Mouse (Mus musculus) thymus, adult 2 months (tissue): Measurements from ENCODE around the gene Cfap221. TPM values are rescaled to one million over a fixed set of nuclear protein-coding genes. Genes with fewer than 3 reads are reported as not detected.

Source experiments
- DNase-seq: peaks from one replicate; pipeline ENCODE4 v3.0.0; 2021
- H3K27ac ChIP-seq: fragments of 200-500 bp; 2 replicates; pipeline ENCODE4 v1.5.1; 2012; ENCODE audit warnings: low read length, control low read depth; ENCODE audit not compliant: control insufficient read depth, insufficient read depth
- H3K27me3 ChIP-seq: fragments of 200-500 bp; 2 replicates; pipeline ENCODE4 v1.6.1; 2012; ENCODE audit warnings: mild to moderate bottlenecking, low read length, moderate library complexity, mixed read lengths; ENCODE audit not compliant: control insufficient read depth, insufficient read depth
- H3K36me3 ChIP-seq: fragments of 200-500 bp; 2 replicates; pipeline ENCODE4 v1.6.1; 2012; ENCODE audit warnings: mild to moderate bottlenecking, low read length, moderate library complexity; ENCODE audit not compliant: control insufficient read depth, insufficient read depth
- H3K4me1 ChIP-seq: fragments of 200-500 bp; replicated peaks from 2 replicates; pipeline ENCODE4 v1.6.1; 2012; ENCODE audit warnings: low read length; ENCODE audit not compliant: control insufficient read depth, insufficient read depth
- H3K4me3 ChIP-seq: fragments of 200-500 bp; 2 replicates; pipeline ENCODE4 v1.5.1; 2012; ENCODE audit warnings: mild to moderate bottlenecking, low read length, control low read depth, moderate library complexity; ENCODE audit not compliant: control insufficient read depth, insufficient read depth
- CTCF ChIP-seq: fragments of 200-500 bp; IDR thresholded peaks from 2 replicates; pipeline ENCODE4 v1.5.1; 2012; ENCODE audit warnings: mild to moderate bottlenecking, control low read depth, low read length, moderate library complexity, borderline replicate concordance; ENCODE audit not compliant: control insufficient read depth, poor library complexity, insufficient read depth; ENCODE audit errors: extremely low read depth
- POLR2A ChIP-seq: fragments of 200-500 bp; IDR thresholded peaks from 2 replicates; pipeline ENCODE4 v1.6.1; 2012; ENCODE audit warnings: mild to moderate bottlenecking, low read length, control low read depth, moderate library complexity; ENCODE audit not compliant: control insufficient read depth, poor library complexity, insufficient read depth; ENCODE audit errors: extremely low read depth
- WGBS: fragments of 180-500 bp; shearing (Covaris S2); methylation state at CpG from one replicate; pipeline ENCODE4 v1.1.7; 2018; 5-methylcytosine and 5-hydroxymethylcytosine counted together
- polyA plus RNA-seq: library from polyadenylated mRNA; depleted of rRNA; stranded (reverse); fragments of >200 nt; gene quantifications from 2 replicates; pipeline ENCODE4 v1.2.3, GENCODE M21; 2012

The Cfap221 gene
- polyA plus RNA-seq, 1 experiment, result not detected

GRCm38 (mm10) chr1:119907206-119907748, 89.8 kb downstream of the Cfap221 start:
- Histone ChIP-seq H3K36me3 (no peaks in the 10 kb centered on the region), H3K27me3 (no peaks in the 10 kb centered on the region), H3K4me1 (no peaks in the 10 kb centered on the region; the same call in 1 of the 2 replicates), H3K4me3 (no peak overlapping the region), H3K27ac (no peak overlapping the region)
- TF ChIP-seq POLR2A, result no peak
- DNase-seq, result no peak
- WGBS, result 97% methylated on average over 2 of the region's 2 CpGs

- no peak for TF ChIP-seq CTCF
- no peak for TF ChIP-seq POLR2A
- Histone ChIP-seq H3K27ac (no peak overlapping the region), H3K36me3 (no peaks in the 10 kb centered on the region), H3K4me3 (no peak overlapping the region), H3K4me1 (no peaks in the 10 kb centered on the region), H3K27me3 (no peaks in the 10 kb centered on the region)
- DNase-seq, result no peak
- WGBS, result 60% methylated on average over 6 of the region's 6 CpGs
Observed at GRCm38 (mm10) chr1:119903231-119903620, 93.8 kb downstream of the Cfap221 start.

- H3K36me3 ChIP-seq, result no peaks in the 10 kb centered on the region
- H3K27me3 ChIP-seq, result no peaks in the 10 kb centered on the region
- DNase-seq, result no peak
- H3K4me1 ChIP-seq, result no peaks in the 10 kb centered on the region
- 78% methylated on average over 8 of the region's 8 CpGs for WGBS
- TF ChIP-seq CTCF (no peak), POLR2A (no peak)
- H3K4me3 ChIP-seq, result no peak overlapping the region
- no peak overlapping the region for H3K27ac ChIP-seq
Observed at GRCm38 (mm10) chr1:119902551-119903230, 94.3 kb downstream of the Cfap221 start.

- no peak for DNase-seq
- no peak for TF ChIP-seq CTCF
- TF ChIP-seq POLR2A, result no peak
- 91% methylated on average over 11 of the region's 11 CpGs for whole genome bisulfite sequencing
Observed at GRCm38 (mm10) chr1:119899195-119900123, 97.6 kb downstream of the Cfap221 start.

GRCm38 (mm10) chr1:119894936-119895335, 102.1 kb downstream of the Cfap221 start:
- TF ChIP-seq POLR2A, result no peak
- peak; percentile 96 for TF ChIP-seq CTCF
- DNase-seq, result peak; percentile 65
- 48% methylated on average over 6 of the region's 6 CpGs for WGBS

More at GRCm38 (mm10) chr1:119899195-119900123, 97.6 kb downstream of the Cfap221 start:
- Histone ChIP-seq H3K4me3 (no peak overlapping the region), H3K4me1 (no peaks in the 10 kb centered on the region), H3K27ac (no peak overlapping the region), H3K36me3 (no peaks in the 10 kb centered on the region), H3K27me3 (no peaks in the 10 kb centered on the region)

GRCm38 (mm10) chr1:119893600-119893999, 103.4 kb downstream of the Cfap221 start:
- H3K27me3 ChIP-seq, result no peaks in the 10 kb centered on the region
- no peaks in the 10 kb centered on the region for H3K4me1 ChIP-seq
- H3K4me3 ChIP-seq, result no peak overlapping the region
- WGBS, result 90% methylated on average over 3 of the region's 3 CpGs
- H3K36me3 ChIP-seq, result no peaks in the 10 kb centered on the region
- TF ChIP-seq POLR2A (no peak), CTCF (no peak)
- no peak overlapping the region for H3K27ac ChIP-seq
- no peak for DNase-seq

More at GRCm38 (mm10) chr1:119894936-119895335, 102.1 kb downstream of the Cfap221 start:
- Histone ChIP-seq H3K27ac (no peak overlapping the region), H3K36me3 (no peaks in the 10 kb centered on the region), H3K4me1 (no peaks in the 10 kb centered on the region), H3K27me3 (no peaks in the 10 kb centered on the region), H3K4me3 (no peak overlapping the region)
